In genomic region chr11:3560202-3560601, GRCm38 (mm10) we compare ENCODE assay signal across 13 mouse cellular contexts. TPM values are rescaled to one million over a fixed set of nuclear protein-coding genes. Genes with fewer than 3 reads are reported as not detected.
DNase-seq lines count a peak whose midpoint lies in the region; ATAC-seq and TF ChIP-seq lines count a peak whose summit lies in the region.
"Had no signal": no experiment of that assay in that cellular context is flagged by ENCODE, and none has a peak within 500 bp of the region (broad histone marks: within the 10 kb centered on the region; RNA-seq: fewer than 3 reads in every experiment).

No protein-coding gene starts in this region.

- ATAC-seq in liver, embryonic 11.5 days (replicated peaks; ENCODE audit: low FRiP score): no peak
- ATAC-seq: forebrain, embryonic 15.5 days; intestine, postnatal 0 days had no signal

- no peaks in the 10 kb centered on the region for H3K27me3 ChIP-seq in heart, embryonic 10.5 days (ENCODE audit: insufficient read depth, poor library complexity, severe bottlenecking)
- no peaks in the 10 kb centered on the region for H3K27me3 ChIP-seq in liver, adult 2 months (ENCODE audit: control insufficient read depth, insufficient read depth, low read length)
- no peaks in the 10 kb centered on the region for H3K27me3 ChIP-seq in liver, embryonic 11.5 days (replicated peaks; ENCODE audit: control insufficient read depth, insufficient read depth, low read length)
- H3K27me3 ChIP-seq: forebrain, embryonic 15.5 days had no signal

- no peak overlapping the region for H3K4me3 ChIP-seq in heart, embryonic 10.5 days
- H3K4me3 ChIP-seq in liver, adult 2 months (ENCODE audit: insufficient read depth, low read depth, low read length): no peak overlapping the region
- H3K4me3 ChIP-seq in liver, embryonic 11.5 days (ENCODE audit: low read depth, low read length): no peak overlapping the region
- H3K4me3 ChIP-seq in brown adipose tissue, adult 24 weeks (ENCODE audit: insufficient read depth, low read depth, low read length): no peak overlapping the region
- H3K4me3 ChIP-seq: forebrain, embryonic 15.5 days had no signal

- H3K4me2 ChIP-seq in liver, embryonic 11.5 days: no peak overlapping the region
- H3K4me2 ChIP-seq: forebrain, embryonic 15.5 days had no signal

- H3K36me3 ChIP-seq in heart, embryonic 10.5 days: no peaks in the 10 kb centered on the region
- H3K36me3 ChIP-seq in liver, adult 2 months (ENCODE audit: control insufficient read depth, insufficient read depth, low read length): no peaks in the 10 kb centered on the region
- H3K36me3 ChIP-seq in liver, embryonic 11.5 days (ENCODE audit: control insufficient read depth, insufficient read depth, low read length): no peaks in the 10 kb centered on the region
- H3K36me3 ChIP-seq: forebrain, embryonic 15.5 days had no signal

- WGBS in heart, embryonic 10.5 days: 65% methylated on average over 5 of the region's 5 CpGs
- WGBS in liver, adult 2 months: 68% methylated on average over 5 of the region's 5 CpGs
- WGBS in liver, embryonic 11.5 days: 78% methylated on average over 5 of the region's 5 CpGs

- DNase-seq in heart, adult 11 months: peak; percentile 96
- DNase-seq in heart, embryonic 10.5 days (ENCODE audit: low spot score): no peak
- DNase-seq in liver, adult 2 months (ENCODE audit: extremely low read depth, low read depth, low spot score): peak; percentile 45
- DNase-seq in liver, embryonic 11.5 days (ENCODE audit: low spot score): no peak
- DNase-seq in skeletal muscle tissue, adult 2 months (ENCODE audit: low read depth, low spot score): peak; percentile 44
- no peak for DNase-seq in cerebellum, adult 18-20 months
- no peak for DNase-seq in urinary bladder, postnatal 36 days (ENCODE audit: low spot score in 2 of 2)
- DNase-seq: cerebellum, adult 2 months; thymus, postnatal 4 days had no signal

- TF ChIP-seq CTCF in liver, adult 2 months (IDR thresholded peaks at IDR 0.05; ENCODE audit: low read depth, low read length): no peak

- no peaks in the 10 kb centered on the region for H3K9me3 ChIP-seq in heart, embryonic 10.5 days
- H3K9me3 ChIP-seq in liver, embryonic 11.5 days (ENCODE audit: control insufficient read depth, low read length): no peaks in the 10 kb centered on the region
- H3K9me3 ChIP-seq: forebrain, embryonic 15.5 days had no signal

- no peak overlapping the region for H3K9ac ChIP-seq in liver, adult 2 months (ENCODE audit: low read depth, low read length)
- no peak overlapping the region for H3K9ac ChIP-seq in liver, embryonic 11.5 days (ENCODE audit: low read depth, low read length)
- H3K9ac ChIP-seq: forebrain, embryonic 15.5 days had no signal

- H3K27ac ChIP-seq in heart, embryonic 10.5 days: no peak overlapping the region
- H3K27ac ChIP-seq in liver, adult 2 months (replicated peaks; ENCODE audit: insufficient read depth, low read depth, low read length): no peak overlapping the region
- H3K27ac ChIP-seq in liver, embryonic 11.5 days (ENCODE audit: low read depth, low read length): no peak overlapping the region
- peak overlapping the region; percentile 59 for H3K27ac ChIP-seq in brown adipose tissue, adult 24 weeks (replicated peaks; ENCODE audit: low read depth, low read length)
- H3K27ac ChIP-seq: forebrain, embryonic 15.5 days; macrophage had no signal

- peaks cover 42% of the 10 kb centered on the region for H3K4me1 ChIP-seq in heart, embryonic 10.5 days
- no peaks in the 10 kb centered on the region for H3K4me1 ChIP-seq in liver, adult 2 months (ENCODE audit: control insufficient read depth, insufficient read depth, low read length)
- no peaks in the 10 kb centered on the region for H3K4me1 ChIP-seq in liver, embryonic 11.5 days (replicated peaks; ENCODE audit: control insufficient read depth, insufficient read depth, low read length)
- H3K4me1 ChIP-seq in brown adipose tissue, adult 24 weeks (ENCODE audit: control insufficient read depth, insufficient read depth, insufficient read length, low read length): no peaks in the 10 kb centered on the region; the same call in 1 of the 2 replicates
- H3K4me1 ChIP-seq: forebrain, embryonic 15.5 days had no signal

- no peak for TF ChIP-seq POLR2A in liver, adult 2 months (IDR thresholded peaks at IDR 0.05; ENCODE audit: extremely low read depth, insufficient read depth, low read length)

- no peaks in the 10 kb centered on the region for H3K79me2 ChIP-seq in liver, adult 2 months (ENCODE audit: control insufficient read depth, insufficient read depth, low read length)

RNA-seq across cellular contexts. Expression of gene Smtn, which starts 19.8 kb away (rescaled TPM):
- 69.5 and 91.2 TPM in 2 replicates for polyA plus RNA-seq in heart, embryonic 10.5 days (2016; fragmentation: Nextera tagmentation; extraction: Ambion mirVana)
- total RNA-seq in liver, adult 2 months (2014; rRNA removed): 2.2 and 4.4 TPM in 2 replicates
- polyA plus RNA-seq in liver, adult 2 months (2012; rRNA removed): 2.8 and 2.9 TPM in 2 replicates
- polyA plus RNA-seq in liver, embryonic 11.5 days (2014; fragmentation: Nextera tagmentation; extraction: Ambion mirVana): 27.0 and 29.3 TPM in 2 replicates
- 12.2 and 21.8 TPM in 2 replicates for polyA plus RNA-seq in brown adipose tissue, adult 24 weeks (2012; ENCODE audit: insufficient read depth, insufficient read length, missing spikeins)

RNA-seq across cellular contexts. Expression of gene Selenom, which starts 45.7 kb away (rescaled TPM):
- 66.3 and 87.5 TPM in 2 replicates for polyA plus RNA-seq in heart, embryonic 10.5 days (2016; fragmentation: Nextera tagmentation; extraction: Ambion mirVana)
- total RNA-seq in liver, adult 2 months (2014; rRNA removed): 2.4 and 2.6 TPM in 2 replicates
- polyA plus RNA-seq in liver, adult 2 months (2012; rRNA removed): 6.3 and 6.7 TPM in 2 replicates
- 27.9 and 35.9 TPM in 2 replicates for polyA plus RNA-seq in liver, embryonic 11.5 days (2014; fragmentation: Nextera tagmentation; extraction: Ambion mirVana)
- polyA plus RNA-seq in brown adipose tissue, adult 24 weeks (2012; ENCODE audit: insufficient read depth, insufficient read length, missing spikeins): 15.9 and 19.1 TPM in 2 replicates

RNA-seq across cellular contexts. Expression of gene Inpp5j, which starts 55.6 kb away (rescaled TPM):
- 2.8 and 9.7 TPM in 2 replicates for polyA plus RNA-seq in heart, embryonic 10.5 days (2016; fragmentation: Nextera tagmentation; extraction: Ambion mirVana)
- total RNA-seq in liver, adult 2 months (2014; rRNA removed): not detected in 2 replicates
- 0.05 and 0.07 TPM in 2 replicates for polyA plus RNA-seq in liver, adult 2 months (2012; rRNA removed)
- 0.45 and 0.52 TPM in 2 replicates for polyA plus RNA-seq in liver, embryonic 11.5 days (2014; fragmentation: Nextera tagmentation; extraction: Ambion mirVana)
- polyA plus RNA-seq in brown adipose tissue, adult 24 weeks (2012; ENCODE audit: insufficient read depth, insufficient read length, missing spikeins): not detected in 2 replicates

Comparison
In these comparisons a context has a peak if more than half of its experiments do, and no peak if none do; other contexts are left out.
1. DNase-seq: peak in heart, adult 11 months (single experiment), liver, adult 2 months (single experiment) and skeletal muscle tissue, adult 2 months (single experiment); none in heart, embryonic 10.5 days (single experiment), liver, embryonic 11.5 days (single experiment), cerebellum, adult 18-20 months (0 of 2) and urinary bladder, postnatal 36 days (0 of 2).